Mouse (Mus musculus) intestine, embryonic 16.5 days (tissue): ENCODE results near the gene Sppl2b. TPM values are rescaled to one million over a fixed set of nuclear protein-coding genes. Genes with fewer than 3 reads are reported as not detected.

Experiments used
- ATAC-seq: fragments of 200-750 bp; cut with Nextera tagmentation; 2 replicates; pipeline ENCODE4 v1.8.0; 2017; ENCODE audit warnings: moderate TSS enrichment, moderate library complexity
- H3K27ac ChIP-seq: fragments of 300-500 bp; sonication (generic); 2 replicates; pipeline ENCODE4 v1.5.1; 2014; ENCODE audit warnings: mild to moderate bottlenecking, low read length
- H3K27me3 ChIP-seq: fragments of 300-500 bp; sonication (generic); replicated peaks from 2 replicates; pipeline ENCODE4 v1.6.1; 2014; ENCODE audit warnings: low read length, control low read depth, mixed read lengths; ENCODE audit not compliant: control insufficient read depth, insufficient read depth
- H3K36me3 ChIP-seq: fragments of 300-500 bp; sonication (generic); 2 replicates; pipeline ENCODE4 v1.6.1; 2014; ENCODE audit warnings: low read length, control low read depth; ENCODE audit not compliant: control insufficient read depth, insufficient read depth
- H3K4me1 ChIP-seq: fragments of 300-500 bp; sonication (generic); 2 replicates; pipeline ENCODE4 v1.6.1; 2014; ENCODE audit warnings: low read length, control low read depth, mixed read lengths; ENCODE audit not compliant: control insufficient read depth, insufficient read depth
- H3K4me2 ChIP-seq: fragments of 300-500 bp; sonication (generic); 2 replicates; pipeline ENCODE4 v1.6.1; 2014; ENCODE audit warnings: low read depth, low read length, control low read depth
- H3K4me3 ChIP-seq: fragments of 300-500 bp; sonication (generic); 2 replicates; pipeline ENCODE4 v1.5.1; 2014; ENCODE audit warnings: mild to moderate bottlenecking, low read length
- H3K9ac ChIP-seq: fragments of 300-500 bp; sonication (generic); 2 replicates; pipeline ENCODE4 v1.6.1; 2014; ENCODE audit warnings: low read depth, low read length
- H3K9me3 ChIP-seq: fragments of 300-500 bp; sonication (generic); 2 replicates; pipeline ENCODE4 v1.6.1; 2016; ENCODE audit warnings: low read length, control low read depth; ENCODE audit not compliant: control insufficient read depth
- WGBS: fragments of 180-500 bp; shearing (Covaris S2); extraction: QIAGEN DNeasy Blood & Tissue Kit; methylation state at CpG from one replicate; pipeline ENCODE4 v1.1.7; 2014; 5-methylcytosine and 5-hydroxymethylcytosine counted together
- polyA plus RNA-seq: library from polyadenylated mRNA; unstranded; fragments of >200 nt; fragmentation: Nextera tagmentation; extraction: Ambion mirVana; gene quantifications from 2 replicates; pipeline ENCODE4 v1.2.1, GENCODE M21; 2015

Sppl2b gene
- polyA plus RNA-seq, 1 experiment from 2014 or later, result 36.6 TPM

DNA sequence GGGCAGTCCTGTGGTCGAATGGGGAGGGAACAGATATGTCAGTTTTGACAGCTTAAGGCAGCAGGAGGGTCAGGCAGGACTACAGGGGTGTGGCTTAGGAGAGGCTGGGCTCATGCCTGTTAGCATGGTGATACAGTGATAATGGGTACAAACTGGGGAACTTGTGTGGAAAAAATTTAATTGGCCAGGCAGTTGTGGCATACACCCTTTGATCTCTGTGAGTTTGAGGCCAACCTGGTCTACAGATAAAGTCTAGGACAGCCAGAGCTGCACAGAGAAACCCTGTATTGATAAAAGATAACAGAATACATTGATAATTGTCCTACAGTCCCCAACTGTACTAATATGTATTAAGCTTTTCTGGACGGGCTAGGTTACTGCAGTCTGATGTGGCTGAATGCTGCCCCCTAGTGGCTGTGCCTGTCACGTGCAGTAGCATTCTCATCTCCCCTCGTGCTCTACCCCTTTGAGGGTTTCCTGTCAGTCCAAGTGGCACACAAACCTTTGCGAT, 25.1 kb downstream of the Sppl2b start:
- no peaks in the 10 kb centered on the region for H3K36me3 ChIP-seq
- 19% methylated on average over 5 of the region's 5 CpGs for WGBS
- peak; percentile 54 for ATAC-seq
- H3K27me3 ChIP-seq, result no peaks in the 10 kb centered on the region
- H3K4me2 ChIP-seq, result no peak overlapping the region
- H3K4me1 ChIP-seq, result no peaks in the 10 kb centered on the region
- no peak overlapping the region for H3K9ac ChIP-seq
- H3K4me3 ChIP-seq, result no peak overlapping the region
- no peaks in the 10 kb centered on the region for H3K9me3 ChIP-seq
- no peak overlapping the region for H3K27ac ChIP-seq

GRCm38 (mm10) chr10:80880901-80881300, 25.8 kb downstream of the Sppl2b start:
- no peak overlapping the region for H3K4me3 ChIP-seq
- no peaks in the 10 kb centered on the region for H3K27me3 ChIP-seq
- no peaks in the 10 kb centered on the region for H3K36me3 ChIP-seq
- ATAC-seq, result no peak
- H3K9ac ChIP-seq, result no peak overlapping the region
- H3K9me3 ChIP-seq, result no peaks in the 10 kb centered on the region
- no peaks in the 10 kb centered on the region for H3K4me1 ChIP-seq
- 76% methylated on average over 2 of the region's 2 CpGs for WGBS
- no peak overlapping the region for H3K4me2 ChIP-seq
- H3K27ac ChIP-seq, result no peak overlapping the region

DNA sequence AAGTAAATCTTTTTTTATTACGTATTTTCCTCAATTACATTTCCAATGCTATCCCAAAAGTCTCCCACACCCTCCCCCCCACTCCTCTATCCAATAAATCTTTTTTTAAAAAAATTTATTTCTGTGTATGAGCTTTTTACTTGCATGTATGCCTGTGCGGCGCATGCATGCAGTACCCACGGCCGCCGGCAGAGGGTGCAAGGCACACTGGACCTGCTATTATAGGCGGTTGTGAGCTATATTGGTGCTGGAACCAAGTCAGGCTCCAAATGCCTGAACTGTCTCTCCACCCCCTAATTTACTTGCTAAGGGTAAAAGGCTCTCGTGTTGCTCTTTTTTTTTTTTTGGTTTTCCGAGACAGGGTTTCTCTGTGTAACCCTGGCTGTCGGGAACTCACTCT, 26.2 kb downstream of the Sppl2b start:
- Histone ChIP-seq H3K4me3 (no peak overlapping the region), H3K36me3 (no peaks in the 10 kb centered on the region), H3K4me2 (no peak overlapping the region), H3K27me3 (no peaks in the 10 kb centered on the region), H3K27ac (no peak overlapping the region), H3K4me1 (no peaks in the 10 kb centered on the region), H3K9me3 (no peaks in the 10 kb centered on the region), H3K9ac (no peak overlapping the region)
- ATAC-seq, result no peak
- WGBS, result 29% methylated on average over 10 of the region's 10 CpGs

GRCm38 (mm10) chr10:80887181-80887580, 32.1 kb downstream of the Sppl2b start:
- H3K4me1 ChIP-seq, result no peaks in the 10 kb centered on the region
- H3K36me3 ChIP-seq, result no peaks in the 10 kb centered on the region
- WGBS, result 58% methylated on average over 11 of the region's 11 CpGs
- no peak overlapping the region for H3K4me3 ChIP-seq
- ATAC-seq, result no peak
- H3K27ac ChIP-seq, result no peak overlapping the region
- H3K27me3 ChIP-seq, result 0 out of 2 replicates have a peak, but pooled peaks cover 8% of the 10 kb centered on the region
- H3K9me3 ChIP-seq, result no peaks in the 10 kb centered on the region
- H3K4me2 ChIP-seq, result no peak overlapping the region
- no peak overlapping the region for H3K9ac ChIP-seq

DNA sequence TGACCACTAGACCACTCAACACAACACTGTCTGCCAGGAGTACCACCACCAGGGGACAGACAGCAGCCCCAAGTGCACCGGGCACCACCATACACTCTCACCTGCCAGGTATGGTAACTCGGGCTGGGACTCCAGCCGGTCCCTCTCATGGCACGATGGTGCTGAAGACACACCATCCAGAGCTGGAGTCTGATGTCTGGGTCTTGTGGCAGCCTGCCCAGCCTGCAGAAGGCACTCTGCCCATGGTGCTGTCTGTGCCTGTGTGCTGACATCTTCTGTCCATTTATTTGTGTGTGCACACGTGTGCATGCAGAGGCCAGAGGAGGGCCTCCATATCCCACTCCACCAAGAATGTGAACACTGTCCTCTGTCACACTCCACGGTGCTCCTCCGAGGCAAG, 40.0 kb downstream of the Sppl2b start:
- Histone ChIP-seq H3K4me2 (no peak overlapping the region), H3K9me3 (no peaks in the 10 kb centered on the region), H3K4me3 (no peak overlapping the region), H3K4me1 (peaks cover 12% of the 10 kb centered on the region), H3K27ac (no peak overlapping the region), H3K27me3 (no peaks in the 10 kb centered on the region), H3K36me3 (peaks cover 7% of the 10 kb centered on the region; the same call in 1 of the 2 replicates), H3K9ac (no peak overlapping the region)
- ATAC-seq, result no peak
- 91% methylated on average over 7 of the region's 7 CpGs for WGBS

DNA sequence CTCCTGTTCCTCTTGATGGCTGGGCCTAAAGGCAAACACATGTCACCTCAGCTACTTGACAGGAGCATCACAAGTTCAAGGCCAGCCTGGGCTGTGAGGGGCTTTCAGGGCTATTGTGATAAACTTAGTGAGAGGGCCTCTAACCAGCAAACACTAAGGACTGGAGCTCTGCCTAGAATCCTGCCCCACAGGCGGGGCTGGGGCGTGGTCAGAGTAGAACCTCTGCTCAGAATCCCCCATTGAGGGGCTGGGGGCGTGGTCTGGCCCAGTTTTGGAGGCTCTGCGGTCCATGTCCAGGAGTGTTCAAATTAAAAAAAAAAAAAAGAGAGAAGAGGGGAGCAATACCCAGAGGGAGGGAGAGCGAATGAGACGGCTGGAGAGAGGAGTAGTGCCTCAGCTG, 40.6 kb downstream of the Sppl2b start:
- H3K36me3 ChIP-seq, result peaks cover 7% of the 10 kb centered on the region; the same call in 1 of the 2 replicates
- no peak overlapping the region for H3K4me2 ChIP-seq
- 83% methylated on average over 6 of the region's 6 CpGs for WGBS
- H3K9me3 ChIP-seq, result no peaks in the 10 kb centered on the region
- no peak for ATAC-seq
- no peaks in the 10 kb centered on the region for H3K27me3 ChIP-seq
- H3K9ac ChIP-seq, result no peak overlapping the region
- H3K27ac ChIP-seq, result no peak overlapping the region
- H3K4me1 ChIP-seq, result peaks cover 12% of the 10 kb centered on the region
- H3K4me3 ChIP-seq, result no peak overlapping the region

DNA sequence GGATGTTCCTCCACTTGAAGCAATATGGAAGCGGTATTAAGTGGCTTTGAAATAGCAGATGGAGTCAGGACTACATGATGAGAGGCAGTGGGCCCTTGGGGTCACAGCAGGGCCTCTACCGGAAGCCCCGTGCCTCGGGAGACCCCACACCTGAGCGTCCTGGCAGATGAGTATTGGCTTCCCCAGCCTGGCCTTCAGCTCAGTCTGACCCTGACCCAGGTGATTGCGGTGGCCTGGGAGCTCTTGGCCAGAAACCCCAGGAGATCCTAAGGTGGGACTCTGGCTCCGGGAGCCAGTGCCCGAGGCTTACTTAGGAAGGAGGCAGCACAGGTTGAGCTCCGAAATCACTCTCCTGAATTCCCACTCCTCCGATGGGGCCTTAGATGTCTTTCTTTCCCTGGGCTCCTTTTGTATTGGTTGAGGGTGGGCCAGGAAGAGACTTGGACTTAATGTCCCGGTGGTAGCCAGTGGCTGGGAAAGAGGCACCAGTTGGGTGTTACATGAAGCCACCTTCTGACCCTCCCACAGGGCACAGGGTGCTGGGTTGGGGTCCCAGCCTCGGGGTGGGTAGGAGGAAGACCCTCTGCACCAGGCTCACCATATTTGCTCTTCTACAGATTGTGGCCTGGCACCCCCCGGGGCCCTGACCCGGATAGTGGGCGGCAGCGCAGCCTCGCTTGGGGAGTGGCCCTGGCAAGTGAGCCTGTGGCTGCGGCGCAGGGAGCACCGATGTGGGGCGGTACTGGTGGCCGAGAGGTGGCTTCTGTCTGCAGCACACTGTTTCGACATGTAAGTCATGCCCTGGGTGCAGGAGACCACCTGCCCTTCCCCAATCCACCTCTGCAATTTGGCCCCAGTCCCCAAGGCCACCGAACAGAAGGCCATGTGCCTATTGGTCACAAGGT, 41.8 kb downstream of the Sppl2b start:
- ATAC-seq, result no peak
- Histone ChIP-seq H3K4me3 (no peak overlapping the region), H3K27me3 (no peaks in the 10 kb centered on the region), H3K27ac (no peak overlapping the region), H3K9ac (no peak overlapping the region), H3K4me1 (peaks cover 15% of the 10 kb centered on the region), H3K4me2 (no peak overlapping the region), H3K36me3 (peaks cover 7% of the 10 kb centered on the region; the same call in 1 of the 2 replicates), H3K9me3 (no peaks in the 10 kb centered on the region)
- WGBS, result 64% methylated on average over 24 of the region's 24 CpGs

GRCm38 (mm10) chr10:80897861-80898510, 42.9 kb downstream of the Sppl2b start:
- H3K9ac ChIP-seq, result no peak overlapping the region; the same call in 1 of the 2 replicates
- H3K4me1 ChIP-seq, result peaks cover 15% of the 10 kb centered on the region
- H3K4me3 ChIP-seq, result no peak overlapping the region
- H3K4me2 ChIP-seq, result no peak overlapping the region
- peaks cover 7% of the 10 kb centered on the region; the same call in 1 of the 2 replicates for H3K36me3 ChIP-seq
- H3K27ac ChIP-seq, result no peak overlapping the region
- no peaks in the 10 kb centered on the region for H3K9me3 ChIP-seq
- no peaks in the 10 kb centered on the region for H3K27me3 ChIP-seq
- WGBS, result 37% methylated on average over 41 of the region's 41 CpGs
- no peak for ATAC-seq

- Histone ChIP-seq H3K9me3 (no peaks in the 10 kb centered on the region), H3K36me3 (peaks cover 7% of the 10 kb centered on the region; the same call in 1 of the 2 replicates), H3K27ac (no peak overlapping the region), H3K4me1 (peaks cover 15% of the 10 kb centered on the region), H3K4me2 (peak overlapping the region; percentile 89), H3K9ac (peak overlapping the region; percentile 81), H3K27me3 (no peaks in the 10 kb centered on the region), H3K4me3 (peak overlapping the region; percentile 76)
- WGBS, result 83% methylated on average over 8 of the region's 8 CpGs
- no peak for ATAC-seq
Observed at GRCm38 (mm10) chr10:80899074-80899473, 44.0 kb downstream of the Sppl2b start.
